Mouse (Mus musculus): ENCODE results near the gene Elfn1. TPM values are rescaled to one million over a fixed set of nuclear protein-coding genes. Genes with fewer than 3 reads are reported as not detected.
A peak's percentile ranks its signal among the peaks of the same experiment; 100 is the strongest.

Gene Elfn1
- total and polyA plus RNA-seq, 2 experiments, result 0.13 TPM; not detected in 1

DNA sequence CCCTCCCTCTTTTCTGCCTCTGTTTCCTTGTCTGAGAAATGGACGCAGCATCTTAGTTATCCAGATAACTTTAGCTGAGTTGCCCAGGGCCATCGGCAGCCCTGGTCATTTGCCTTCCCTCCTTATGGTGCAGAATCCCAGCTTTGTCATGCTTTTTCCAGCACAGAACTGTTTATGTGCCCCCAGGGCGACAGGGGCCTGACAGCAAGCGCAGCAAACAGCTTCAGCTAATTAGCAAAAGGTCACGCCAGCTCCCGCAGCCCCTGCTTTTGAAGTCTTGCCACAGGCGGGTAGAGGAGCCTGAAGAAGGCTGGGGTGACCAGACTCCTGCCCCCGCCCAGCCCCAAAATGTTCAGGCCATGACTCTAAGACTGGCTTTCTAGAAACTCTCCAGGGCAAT lies 41.6 kb downstream of the Elfn1 start:
- TF ChIP-seq CTCF (IDR thresholded peaks at IDR 0.05; ENCODE audit: low read depth, low read length) (no peak), POLR2A (IDR thresholded peaks at IDR 0.05; ENCODE audit: extremely low read depth, insufficient read depth, low read length) (no peak)
- Histone ChIP-seq H3K79me2 (ENCODE audit: control insufficient read depth, insufficient read depth, low read length) (no peaks in the 10 kb centered on the region), H3K4me3 (ENCODE audit: insufficient read depth, low read depth, low read length) (no peak overlapping the region), H3K4me1 (ENCODE audit: control insufficient read depth, insufficient read depth, low read length) (no peaks in the 10 kb centered on the region), H3K27me3 (ENCODE audit: control insufficient read depth, insufficient read depth, low read length) (no peaks in the 10 kb centered on the region), H3K27ac (replicated peaks; ENCODE audit: insufficient read depth, low read depth, low read length) (no peak overlapping the region), H3K36me3 (ENCODE audit: control insufficient read depth, insufficient read depth, low read length) (no peaks in the 10 kb centered on the region), H3K9ac (ENCODE audit: low read depth, low read length) (no peak overlapping the region)
- 86% methylated on average over 8 of the region's 8 CpGs for WGBS
- no peak for DNase-seq (ENCODE audit: extremely low read depth, low read depth, low spot score)

DNA sequence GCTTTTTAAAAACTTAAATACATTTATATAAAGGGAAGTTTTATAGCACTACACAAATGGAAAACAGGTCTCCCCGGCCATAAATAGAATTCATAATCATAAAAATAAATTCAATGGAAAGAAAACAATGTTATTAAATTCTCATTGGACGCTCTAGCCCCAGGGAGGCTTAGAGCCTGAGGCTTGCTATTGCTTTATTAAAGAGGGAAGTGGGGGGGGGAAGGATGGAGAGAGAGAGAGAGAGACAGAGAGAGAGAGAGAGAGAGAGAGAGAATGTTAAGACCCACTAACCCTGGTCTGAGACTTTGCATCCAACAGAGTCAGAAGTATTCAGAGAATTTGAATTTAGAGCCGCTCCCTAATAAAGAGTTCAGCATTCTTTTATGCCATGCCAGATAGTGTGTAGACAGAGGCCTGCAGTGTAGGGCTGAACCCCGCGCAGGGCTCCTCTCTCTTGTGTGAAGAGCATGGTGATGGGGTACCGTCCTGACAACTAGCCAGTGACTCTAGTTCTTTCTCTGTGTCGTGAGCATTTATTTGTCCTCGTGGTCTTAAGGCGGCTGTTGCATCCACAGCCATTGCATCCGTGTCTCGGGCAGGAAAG lies 42.3 kb downstream of the Elfn1 start:
- H3K27ac ChIP-seq (replicated peaks; ENCODE audit: insufficient read depth, low read depth, low read length), result no peak overlapping the region
- H3K36me3 ChIP-seq (ENCODE audit: control insufficient read depth, insufficient read depth, low read length), result no peaks in the 10 kb centered on the region
- no peak overlapping the region for H3K4me3 ChIP-seq (ENCODE audit: insufficient read depth, low read depth, low read length)
- TF ChIP-seq CTCF (IDR thresholded peaks at IDR 0.05; ENCODE audit: low read depth, low read length), result no peak
- TF ChIP-seq POLR2A (IDR thresholded peaks at IDR 0.05; ENCODE audit: extremely low read depth, insufficient read depth, low read length), result no peak
- no peaks in the 10 kb centered on the region for H3K79me2 ChIP-seq (ENCODE audit: control insufficient read depth, insufficient read depth, low read length)
- H3K9ac ChIP-seq (ENCODE audit: low read depth, low read length), result no peak overlapping the region
- no peaks in the 10 kb centered on the region for H3K27me3 ChIP-seq (ENCODE audit: control insufficient read depth, insufficient read depth, low read length)
- no peaks in the 10 kb centered on the region for H3K4me1 ChIP-seq (ENCODE audit: control insufficient read depth, insufficient read depth, low read length)
- DNase-seq (ENCODE audit: extremely low read depth, low read depth, low spot score), result no peak
- 86% methylated on average over 11 of the region's 11 CpGs for WGBS

DNA sequence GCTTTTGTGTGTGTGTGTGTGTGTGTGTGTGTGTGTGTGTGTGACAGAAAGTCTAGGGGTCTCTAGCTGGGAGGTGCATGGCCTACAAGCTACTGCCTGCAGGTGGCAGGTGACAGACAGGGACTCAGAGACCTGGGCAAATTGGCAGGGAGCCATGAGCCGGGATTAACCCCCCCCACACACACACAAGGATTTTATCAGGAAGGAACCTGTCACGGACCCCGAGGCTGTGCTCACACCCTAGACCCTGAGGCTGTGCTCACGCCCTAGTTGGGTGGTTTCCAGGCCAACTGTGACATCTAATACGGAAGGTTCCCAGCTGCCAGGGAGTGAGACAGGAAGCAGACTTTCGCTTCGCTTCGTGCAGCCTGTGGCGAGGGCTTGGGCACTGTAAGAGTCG lies 49.1 kb downstream of the Elfn1 start:
- TF ChIP-seq POLR2A (IDR thresholded peaks at IDR 0.05; ENCODE audit: extremely low read depth, insufficient read depth, low read length) (no peak), CTCF (IDR thresholded peaks at IDR 0.05; ENCODE audit: low read depth, low read length) (no peak)
- H3K36me3 ChIP-seq (ENCODE audit: control insufficient read depth, insufficient read depth, low read length), result no peaks in the 10 kb centered on the region
- 61% methylated on average over 10 of the region's 10 CpGs for WGBS

GRCm38 (mm10) chr5:139959741-139960140 lies 52.0 kb downstream of the Elfn1 start:
- H3K27me3 ChIP-seq (ENCODE audit: control insufficient read depth, insufficient read depth, low read length), result no peaks in the 10 kb centered on the region

More for the DNA sequence above, 49.1 kb downstream of the Elfn1 start:
- DNase-seq (ENCODE audit: extremely low read depth, low read depth, low spot score), result no peak
- Histone ChIP-seq H3K9ac (ENCODE audit: low read depth, low read length) (no peak overlapping the region), H3K27me3 (ENCODE audit: control insufficient read depth, insufficient read depth, low read length) (no peaks in the 10 kb centered on the region), H3K27ac (replicated peaks; ENCODE audit: insufficient read depth, low read depth, low read length) (no peak overlapping the region), H3K4me3 (ENCODE audit: insufficient read depth, low read depth, low read length) (no peak overlapping the region), H3K79me2 (ENCODE audit: control insufficient read depth, insufficient read depth, low read length) (no peaks in the 10 kb centered on the region), H3K4me1 (ENCODE audit: control insufficient read depth, insufficient read depth, low read length) (0 out of 2 replicates have a peak, but pooled peaks cover 1% of the 10 kb centered on the region)

DNA sequence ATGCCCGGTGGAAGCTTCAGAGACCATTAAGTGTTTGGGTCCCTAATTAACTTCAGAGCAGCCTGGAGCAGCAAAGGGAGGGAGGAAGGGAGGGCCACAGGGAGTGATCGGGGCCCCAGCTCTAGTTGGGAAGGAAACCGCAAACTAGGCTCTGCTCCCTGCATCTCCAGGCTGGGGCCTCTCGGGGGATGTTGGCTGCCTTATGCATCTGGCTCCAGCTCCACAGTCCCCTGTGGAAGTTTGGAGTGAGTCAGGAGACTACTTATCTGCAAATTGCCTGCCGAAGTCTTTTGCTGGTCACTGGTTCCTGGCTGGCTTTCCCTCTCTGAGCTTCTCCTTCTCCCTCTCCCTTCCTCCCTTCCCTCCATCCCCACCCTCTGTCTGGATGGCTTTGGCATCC lies 56.6 kb downstream of the Elfn1 start:
- WGBS, result 70% methylated on average over 5 of the region's 5 CpGs
- Histone ChIP-seq H3K36me3 (ENCODE audit: control insufficient read depth, insufficient read depth, low read length) (no peaks in the 10 kb centered on the region), H3K79me2 (ENCODE audit: control insufficient read depth, insufficient read depth, low read length) (no peaks in the 10 kb centered on the region), H3K27me3 (ENCODE audit: control insufficient read depth, insufficient read depth, low read length) (no peaks in the 10 kb centered on the region), H3K4me1 (ENCODE audit: control insufficient read depth, insufficient read depth, low read length) (0 out of 2 replicates have a peak, but pooled peaks cover 1% of the 10 kb centered on the region), H3K9ac (ENCODE audit: low read depth, low read length) (no peak overlapping the region), H3K27ac (replicated peaks; ENCODE audit: insufficient read depth, low read depth, low read length) (no peak overlapping the region), H3K4me3 (ENCODE audit: insufficient read depth, low read depth, low read length) (no peak overlapping the region)
- no peak for DNase-seq (ENCODE audit: extremely low read depth, low read depth, low spot score)
- no peak for TF ChIP-seq POLR2A (IDR thresholded peaks at IDR 0.05; ENCODE audit: extremely low read depth, insufficient read depth, low read length)
- no peak for TF ChIP-seq CTCF (IDR thresholded peaks at IDR 0.05; ENCODE audit: low read depth, low read length)

More at GRCm38 (mm10) chr5:139959741-139960140, 52.0 kb downstream of the Elfn1 start:
- Histone ChIP-seq H3K79me2 (ENCODE audit: control insufficient read depth, insufficient read depth, low read length) (no peaks in the 10 kb centered on the region), H3K36me3 (ENCODE audit: control insufficient read depth, insufficient read depth, low read length) (no peaks in the 10 kb centered on the region), H3K27ac (replicated peaks; ENCODE audit: insufficient read depth, low read depth, low read length) (no peak overlapping the region), H3K9ac (ENCODE audit: low read depth, low read length) (no peak overlapping the region), H3K4me1 (ENCODE audit: control insufficient read depth, insufficient read depth, low read length) (0 out of 2 replicates have a peak, but pooled peaks cover 1% of the 10 kb centered on the region), H3K4me3 (ENCODE audit: insufficient read depth, low read depth, low read length) (no peak overlapping the region)
- WGBS, result 72% methylated on average over 4 of the region's 4 CpGs
- DNase-seq (ENCODE audit: extremely low read depth, low read depth, low spot score), result peak; percentile 64
- TF ChIP-seq CTCF (IDR thresholded peaks at IDR 0.05; ENCODE audit: low read depth, low read length) (no peak), POLR2A (IDR thresholded peaks at IDR 0.05; ENCODE audit: extremely low read depth, insufficient read depth, low read length) (no peak)

- no peak for DNase-seq (ENCODE audit: extremely low read depth, low read depth, low spot score)
- no peaks in the 10 kb centered on the region for H3K36me3 ChIP-seq (ENCODE audit: control insufficient read depth, insufficient read depth, low read length)
- H3K27me3 ChIP-seq (ENCODE audit: control insufficient read depth, insufficient read depth, low read length), result no peaks in the 10 kb centered on the region
- no peak overlapping the region for H3K27ac ChIP-seq (replicated peaks; ENCODE audit: insufficient read depth, low read depth, low read length)
- 79% methylated on average over 14 of the region's 14 CpGs for WGBS
- H3K9ac ChIP-seq (ENCODE audit: low read depth, low read length), result no peak overlapping the region
- no peaks in the 10 kb centered on the region for H3K79me2 ChIP-seq (ENCODE audit: control insufficient read depth, insufficient read depth, low read length)
- TF ChIP-seq POLR2A (IDR thresholded peaks at IDR 0.05; ENCODE audit: extremely low read depth, insufficient read depth, low read length) (no peak), CTCF (IDR thresholded peaks at IDR 0.05; ENCODE audit: low read depth, low read length) (no peak)
- H3K4me1 ChIP-seq (ENCODE audit: control insufficient read depth, insufficient read depth, low read length), result 0 out of 2 replicates have a peak, but pooled peaks cover 2% of the 10 kb centered on the region
- no peak overlapping the region for H3K4me3 ChIP-seq (ENCODE audit: insufficient read depth, low read depth, low read length)
Measured at GRCm38 (mm10) chr5:139965596-139965995, 57.9 kb downstream of the Elfn1 start.

Measured in liver, adult 2 months (tissue).